Mouse (Mus musculus) lung, embryonic 14.5 days (tissue): ENCODE measurements around the gene Abcc5. TPM values are rescaled to one million over a fixed set of nuclear protein-coding genes. Genes with fewer than 3 reads are reported as not detected.

Experiments
- ATAC-seq: fragments of 200-750 bp; cut with Nextera tagmentation; 2 replicates; pipeline ENCODE4 v1.8.0; 2017; ENCODE audit warnings: mild to moderate bottlenecking, moderate TSS enrichment, moderate library complexity; ENCODE audit not compliant: insufficient read depth
- DNase-seq: peaks from one replicate; pipeline ENCODE4 v3.0.0-alpha.2; 2015
- H3K27ac ChIP-seq: fragments of 300-500 bp; sonication (generic); 2 replicates; pipeline ENCODE4 v1.5.1; 2014; ENCODE audit warnings: low read depth, mild to moderate bottlenecking, moderate library complexity
- H3K27me3 ChIP-seq: fragments of 300-500 bp; sonication (generic); 2 replicates; pipeline ENCODE4 v1.6.1; 2014; ENCODE audit warnings: low read length, control low read depth; ENCODE audit not compliant: insufficient read depth
- H3K36me3 ChIP-seq: fragments of 300-500 bp; sonication (generic); 2 replicates; pipeline ENCODE4 v1.6.1; 2014; ENCODE audit warnings: control low read depth; ENCODE audit not compliant: insufficient read depth
- H3K4me1 ChIP-seq: fragments of 300-500 bp; sonication (generic); 2 replicates; pipeline ENCODE4 v1.6.1; 2014; ENCODE audit warnings: antibody characterized with exemption, control low read depth; ENCODE audit not compliant: insufficient read depth
- H3K4me2 ChIP-seq: fragments of 300-500 bp; sonication (generic); 2 replicates; pipeline ENCODE4 v1.6.1; 2014; ENCODE audit warnings: mild to moderate bottlenecking
- H3K4me3 ChIP-seq: fragments of 300-500 bp; sonication (generic); 2 replicates; pipeline ENCODE4 v1.5.1; 2014; ENCODE audit warnings: low read depth, low read length
- H3K9ac ChIP-seq: fragments of 300-500 bp; sonication (generic); 2 replicates; pipeline ENCODE4 v1.6.1; 2014
- H3K9me3 ChIP-seq: fragments of 300-500 bp; sonication (generic); 2 replicates; pipeline ENCODE4 v1.6.1; 2016; ENCODE audit warnings: low read depth, low read length, control low read depth
- CTCF ChIP-seq: IDR thresholded peaks from 2 replicates; pipeline ENCODE4 v1.5.1; 2016; ENCODE audit warnings: antibody characterized with exemption, low read depth
- WGBS: fragments of 180-500 bp; shearing (Covaris S2); extraction: QIAGEN DNeasy Blood & Tissue Kit; methylation state at CpG from one replicate; pipeline ENCODE4 v1.1.7; 2014; 5-methylcytosine and 5-hydroxymethylcytosine counted together
- polyA plus RNA-seq: library from polyadenylated mRNA; unstranded; fragments of >200 nt; fragmentation: Nextera tagmentation; extraction: Ambion mirVana; gene quantifications from 2 replicates; pipeline ENCODE4 v1.2.1, GENCODE M21; 2014

The Abcc5 gene
- polyA plus RNA-seq, 1 experiment from 2014 or later, result 63.0 TPM

DNA sequence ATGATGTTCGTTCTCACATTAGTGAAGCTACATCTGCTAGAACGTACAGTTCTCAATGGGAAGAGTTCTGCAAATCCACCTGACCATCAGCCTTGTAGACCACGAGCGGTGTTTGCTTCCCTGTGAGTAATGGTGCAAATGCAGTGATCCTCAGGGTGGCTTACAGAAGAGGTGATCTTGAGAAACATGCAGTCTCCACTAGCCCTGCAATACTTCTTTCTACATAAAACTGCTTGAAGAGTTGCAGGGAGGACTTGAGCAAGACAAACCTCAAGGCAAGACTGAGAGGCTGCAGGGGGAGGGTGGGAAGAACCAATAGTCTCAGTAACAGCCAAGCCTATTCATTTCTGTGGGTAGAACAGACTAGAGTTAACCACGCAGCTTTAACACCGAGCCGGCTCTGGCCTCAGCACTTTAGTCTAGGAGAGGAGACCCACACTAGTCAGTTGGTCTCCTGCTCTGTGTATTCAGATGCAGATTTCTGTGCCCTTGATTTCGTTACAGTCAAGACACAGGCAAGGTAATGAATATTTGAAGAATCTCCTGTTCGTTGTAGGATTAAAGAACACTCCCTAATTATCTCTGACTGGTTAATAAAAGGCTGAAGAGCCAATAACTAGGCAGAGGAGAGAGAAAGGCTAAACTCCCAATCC lies 66.4 kb downstream of the Abcc5 start:
- no peak overlapping the region for H3K9ac ChIP-seq
- WGBS, result 86% methylated on average over 9 of the region's 9 CpGs
- H3K4me3 ChIP-seq, result no peak overlapping the region
- DNase-seq (no peak), ATAC-seq (no peak)
- H3K4me1 ChIP-seq, result no peaks in the 10 kb centered on the region
- H3K27ac ChIP-seq, result no peak overlapping the region
- H3K9me3 ChIP-seq, result no peaks in the 10 kb centered on the region
- TF ChIP-seq CTCF, result no peak
- H3K36me3 ChIP-seq, result peaks cover 79% of the 10 kb centered on the region
- H3K4me2 ChIP-seq, result no peak overlapping the region
- H3K27me3 ChIP-seq, result no peaks in the 10 kb centered on the region

DNA sequence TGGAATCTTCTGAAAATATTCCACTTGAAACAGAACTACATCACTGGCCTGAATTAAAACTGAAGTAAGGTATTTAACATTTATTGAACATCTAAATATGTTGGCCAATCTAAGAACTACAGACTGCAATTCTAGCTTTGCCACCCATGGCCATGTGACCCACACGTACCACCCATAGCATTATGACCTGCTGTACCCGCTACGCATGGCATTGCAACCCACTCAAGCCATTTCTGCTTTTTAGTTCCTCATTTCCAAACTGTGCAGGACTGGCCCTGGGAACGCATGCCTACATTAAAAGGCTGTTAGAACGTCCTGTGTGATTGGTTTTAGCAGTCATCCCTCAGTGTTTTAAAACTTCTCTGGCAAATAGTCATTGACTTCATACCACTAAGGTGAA lies 68.4 kb downstream of the Abcc5 start:
- WGBS, result 91% methylated on average over 5 of the region's 5 CpGs
- H3K27me3 ChIP-seq, result no peaks in the 10 kb centered on the region

DNA sequence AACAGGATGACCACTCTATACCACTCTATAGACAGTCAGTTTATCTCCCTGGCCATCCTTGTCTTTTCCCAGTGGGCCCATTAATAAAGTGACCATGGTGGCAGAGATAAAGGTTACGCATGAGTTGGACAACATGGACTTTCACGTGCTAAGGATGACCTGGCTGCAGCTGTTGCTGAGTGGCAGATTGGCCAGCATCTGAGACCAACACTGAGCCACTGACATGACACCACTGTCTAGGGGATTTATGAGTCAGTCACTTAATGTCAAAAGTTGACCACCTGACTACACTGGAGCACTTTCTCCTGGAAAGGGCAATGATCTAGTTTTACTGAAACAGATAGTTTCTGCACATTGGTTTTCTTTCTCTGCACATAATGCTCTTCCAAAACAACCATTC lies 71.4 kb downstream of the Abcc5 start:
- Histone ChIP-seq H3K4me3 (no peak overlapping the region), H3K9me3 (no peaks in the 10 kb centered on the region), H3K27ac (no peak overlapping the region), H3K4me1 (no peaks in the 10 kb centered on the region), H3K9ac (no peak overlapping the region), H3K4me2 (no peak overlapping the region), H3K36me3 (peaks cover 47% of the 10 kb centered on the region; the same call in 1 of the 2 replicates), H3K27me3 (no peaks in the 10 kb centered on the region)
- ATAC-seq, result no peak
- no peak for DNase-seq
- no peak for TF ChIP-seq CTCF
- 82% methylated on average over 2 of the region's 2 CpGs for WGBS

More for the DNA sequence above, 68.4 kb downstream of the Abcc5 start:
- Histone ChIP-seq H3K27ac (no peak overlapping the region), H3K4me3 (no peak overlapping the region), H3K4me1 (no peaks in the 10 kb centered on the region), H3K9me3 (no peaks in the 10 kb centered on the region), H3K36me3 (peaks cover 62% of the 10 kb centered on the region), H3K4me2 (no peak overlapping the region), H3K9ac (no peak overlapping the region)
- DNase-seq (no peak), ATAC-seq (no peak)
- TF ChIP-seq CTCF, result no peak

DNA sequence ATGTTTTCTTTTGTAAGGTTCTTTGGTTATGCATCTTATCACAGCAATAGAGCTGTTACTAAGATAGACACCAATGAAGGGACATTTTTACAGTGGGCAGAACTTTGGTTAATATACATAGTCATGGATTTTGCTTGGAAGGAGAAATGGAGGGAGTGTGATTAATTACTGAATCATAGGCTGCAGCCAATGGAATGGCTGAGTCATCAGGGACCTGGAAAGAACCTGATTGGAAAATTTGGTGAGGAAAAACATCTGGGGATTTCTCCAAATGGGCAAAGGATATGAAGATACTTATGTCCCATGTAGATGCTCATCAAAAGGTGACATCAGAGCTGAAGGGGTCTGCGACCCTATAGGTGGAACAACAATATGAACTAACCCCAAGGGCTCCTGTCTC lies 72.2 kb downstream of the Abcc5 start:
- WGBS, result 94% methylated on average over 1 of the region's 1 CpGs
- Histone ChIP-seq H3K4me1 (no peaks in the 10 kb centered on the region), H3K36me3 (peaks cover 42% of the 10 kb centered on the region), H3K27ac (no peak overlapping the region), H3K9me3 (no peaks in the 10 kb centered on the region), H3K27me3 (no peaks in the 10 kb centered on the region), H3K9ac (no peak overlapping the region), H3K4me2 (no peak overlapping the region), H3K4me3 (no peak overlapping the region)
- TF ChIP-seq CTCF, result no peak
- DNase-seq, result no peak
- ATAC-seq, result no peak

DNA sequence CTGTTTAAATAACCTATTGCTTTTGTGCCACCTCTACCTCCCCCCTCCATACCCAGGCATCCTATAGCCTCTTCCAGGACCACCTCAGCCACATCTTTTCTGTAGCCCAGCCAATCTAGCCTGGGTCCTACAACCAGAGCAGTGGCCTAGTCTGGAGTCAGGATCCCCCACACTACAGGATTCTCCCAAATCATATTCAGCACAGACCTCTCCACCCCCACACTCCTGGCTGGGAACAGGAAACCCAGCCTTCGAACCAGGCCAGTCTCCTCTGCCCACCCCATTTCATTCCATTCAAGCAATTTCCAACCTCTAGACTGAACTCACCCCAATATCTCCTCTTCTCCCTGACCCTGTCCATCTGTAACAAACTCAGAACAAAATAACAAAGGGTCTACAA lies 80.7 kb downstream of the Abcc5 start:
- peaks cover 24% of the 10 kb centered on the region for H3K36me3 ChIP-seq
- H3K4me2 ChIP-seq, result no peak overlapping the region
- H3K9me3 ChIP-seq, result no peaks in the 10 kb centered on the region
- ATAC-seq (no peak), DNase-seq (no peak)
- 75% methylated on average over 1 of the region's 1 CpGs for WGBS
- no peak overlapping the region for H3K4me3 ChIP-seq
- no peak overlapping the region for H3K27ac ChIP-seq
- no peaks in the 10 kb centered on the region for H3K4me1 ChIP-seq
- H3K27me3 ChIP-seq, result no peaks in the 10 kb centered on the region
- TF ChIP-seq CTCF, result no peak
- no peak overlapping the region for H3K9ac ChIP-seq

DNA sequence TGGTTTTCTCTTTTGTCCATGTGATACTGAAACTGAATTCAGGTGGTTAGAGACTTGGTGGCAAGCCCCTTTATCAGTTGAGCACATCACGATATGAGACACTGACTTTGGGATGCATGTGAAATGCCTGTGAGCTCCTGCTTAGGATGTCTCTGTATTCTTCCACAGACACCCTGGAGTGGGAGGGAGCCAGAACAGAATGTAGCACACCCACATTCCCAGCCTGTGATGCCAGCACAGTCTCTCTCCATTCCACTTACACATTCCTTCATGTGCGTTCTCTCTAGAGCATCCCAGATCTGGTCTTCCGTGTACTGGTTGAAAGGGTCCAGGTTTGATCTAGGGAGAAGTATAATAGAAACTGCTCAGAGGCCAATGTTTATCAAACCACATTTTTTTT lies 87.6 kb downstream of the Abcc5 start:
- no peaks in the 10 kb centered on the region for H3K4me1 ChIP-seq
- H3K27ac ChIP-seq, result no peak overlapping the region
- H3K9ac ChIP-seq, result no peak overlapping the region
- WGBS, result 92% methylated on average over 3 of the region's 3 CpGs
- H3K9me3 ChIP-seq, result no peaks in the 10 kb centered on the region
- no peak for DNase-seq
- H3K4me2 ChIP-seq, result no peak overlapping the region
- ATAC-seq, result no peak
- no peaks in the 10 kb centered on the region for H3K27me3 ChIP-seq
- TF ChIP-seq CTCF, result no peak
- peaks cover 36% of the 10 kb centered on the region for H3K36me3 ChIP-seq
- H3K4me3 ChIP-seq, result no peak overlapping the region

DNA sequence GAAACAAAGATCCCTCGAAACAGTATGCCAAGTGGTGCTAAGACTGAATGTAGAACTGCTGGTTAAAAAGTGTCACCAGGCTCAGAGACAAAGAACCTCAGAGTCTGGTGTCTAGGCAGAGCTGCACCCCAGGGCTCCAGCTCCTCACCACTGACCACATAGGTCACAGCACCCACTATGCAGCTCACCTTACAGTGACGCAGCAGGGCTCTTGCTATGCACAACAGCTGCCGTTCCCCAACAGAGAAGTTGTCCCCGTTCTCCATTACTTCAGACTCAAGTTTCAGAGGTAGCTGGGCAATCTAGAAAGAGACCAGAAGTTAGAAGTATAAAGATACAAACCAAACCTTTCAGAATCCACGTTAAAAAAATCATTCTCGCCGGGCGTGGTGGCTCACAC lies 91.3 kb downstream of the Abcc5 start:
- no peak for ATAC-seq
- no peaks in the 10 kb centered on the region for H3K4me1 ChIP-seq
- DNase-seq, result no peak

More for the DNA sequence above, 91.3 kb downstream of the Abcc5 start:
- H3K4me3 ChIP-seq, result no peak overlapping the region
- H3K27me3 ChIP-seq, result no peaks in the 10 kb centered on the region
- WGBS, result 93% methylated on average over 8 of the region's 8 CpGs
- H3K9me3 ChIP-seq, result no peaks in the 10 kb centered on the region
- H3K36me3 ChIP-seq, result peaks cover 47% of the 10 kb centered on the region
- no peak for TF ChIP-seq CTCF
- no peak overlapping the region for H3K27ac ChIP-seq
- no peak overlapping the region for H3K9ac ChIP-seq
- H3K4me2 ChIP-seq, result no peak overlapping the region
